Mouse (Mus musculus): ENCODE measurements around the gene Cyp24a1. TPM values are rescaled to one million over a fixed set of nuclear protein-coding genes. Genes with fewer than 3 reads are reported as not detected.

The Cyp24a1 gene
- polyA plus RNA-seq, 1 experiment = not detected

- no peak overlapping the region for H3K4me3 ChIP-seq (replicated peaks; ENCODE audit: extremely low read depth, low read depth, low read length)
- no peaks in the 10 kb centered on the region for H3K4me1 ChIP-seq (ENCODE audit: control insufficient read depth, insufficient read depth, low read length)
- WGBS = 6% methylated on average over 9 of the region's 9 CpGs
- peak; percentile 90 for TF ChIP-seq CTCF (IDR thresholded peaks at IDR 0.05; ENCODE audit: insufficient read depth, low read length)
- TF ChIP-seq POLR2A (IDR thresholded peaks at IDR 0.05; ENCODE audit: borderline replicate concordance, extremely low read depth, low read depth, low read length) = no peak
- DNase-seq = peak; percentile 78
Observed at GRCm38 (mm10) chr2:170450933-170451332, 46.0 kb downstream of the Cyp24a1 start.

- no peak for TF ChIP-seq POLR2A (IDR thresholded peaks at IDR 0.05; ENCODE audit: borderline replicate concordance, extremely low read depth, low read depth, low read length)
- no peak for TF ChIP-seq CTCF (IDR thresholded peaks at IDR 0.05; ENCODE audit: insufficient read depth, low read length)
- no peak for DNase-seq
- no peak overlapping the region for H3K4me3 ChIP-seq (replicated peaks; ENCODE audit: extremely low read depth, low read depth, low read length)
- no peaks in the 10 kb centered on the region for H3K4me1 ChIP-seq (ENCODE audit: control insufficient read depth, insufficient read depth, low read length)
- 69% methylated on average over 10 of the region's 10 CpGs for WGBS
Observed at GRCm38 (mm10) chr2:170447651-170448050, 49.3 kb downstream of the Cyp24a1 start.

GRCm38 (mm10) chr2:170446843-170447383, 50.0 kb downstream of the Cyp24a1 start:
- WGBS = 56% methylated on average over 5 of the region's 5 CpGs
- DNase-seq = no peak
- TF ChIP-seq CTCF (IDR thresholded peaks at IDR 0.05; ENCODE audit: insufficient read depth, low read length) = no peak
- TF ChIP-seq POLR2A (IDR thresholded peaks at IDR 0.05; ENCODE audit: borderline replicate concordance, extremely low read depth, low read depth, low read length) = no peak

GRCm38 (mm10) chr2:170445861-170446260, 51.1 kb downstream of the Cyp24a1 start:
- no peak for TF ChIP-seq POLR2A (IDR thresholded peaks at IDR 0.05; ENCODE audit: borderline replicate concordance, extremely low read depth, low read depth, low read length)
- no peak for TF ChIP-seq CTCF (IDR thresholded peaks at IDR 0.05; ENCODE audit: insufficient read depth, low read length)
- peak; percentile 18 for DNase-seq
- Histone ChIP-seq H3K4me3 (replicated peaks; ENCODE audit: extremely low read depth, low read depth, low read length) (no peak overlapping the region), H3K4me1 (ENCODE audit: control insufficient read depth, insufficient read depth, low read length) (no peaks in the 10 kb centered on the region)
- 40% methylated on average over 5 of the region's 5 CpGs for WGBS

More at GRCm38 (mm10) chr2:170446843-170447383, 50.0 kb downstream of the Cyp24a1 start:
- H3K4me3 ChIP-seq (replicated peaks; ENCODE audit: extremely low read depth, low read depth, low read length) = no peak overlapping the region
- H3K4me1 ChIP-seq (ENCODE audit: control insufficient read depth, insufficient read depth, low read length) = no peaks in the 10 kb centered on the region

- H3K4me3 ChIP-seq (replicated peaks; ENCODE audit: extremely low read depth, low read depth, low read length) = no peak overlapping the region
- no peak for TF ChIP-seq CTCF (IDR thresholded peaks at IDR 0.05; ENCODE audit: insufficient read depth, low read length)
- TF ChIP-seq POLR2A (IDR thresholded peaks at IDR 0.05; ENCODE audit: borderline replicate concordance, extremely low read depth, low read depth, low read length) = no peak
- WGBS = 68% methylated on average over 3 of the region's 3 CpGs
- no peaks in the 10 kb centered on the region for H3K4me1 ChIP-seq (ENCODE audit: control insufficient read depth, insufficient read depth, low read length)
- no peak for DNase-seq
Observed at GRCm38 (mm10) chr2:170442535-170442934, 54.4 kb downstream of the Cyp24a1 start.

GRCm38 (mm10) chr2:170438782-170439181, 58.2 kb downstream of the Cyp24a1 start:
- Histone ChIP-seq H3K4me3 (replicated peaks; ENCODE audit: extremely low read depth, low read depth, low read length) (no peak overlapping the region), H3K4me1 (ENCODE audit: control insufficient read depth, insufficient read depth, low read length) (no peaks in the 10 kb centered on the region)
- TF ChIP-seq POLR2A (IDR thresholded peaks at IDR 0.05; ENCODE audit: borderline replicate concordance, extremely low read depth, low read depth, low read length) (no peak), CTCF (IDR thresholded peaks at IDR 0.05; ENCODE audit: insufficient read depth, low read length) (no peak)
- no peak for DNase-seq
- 39% methylated on average over 13 of the region's 13 CpGs for WGBS

GRCm38 (mm10) chr2:170436204-170436603, 60.7 kb downstream of the Cyp24a1 start:
- no peak for TF ChIP-seq POLR2A (IDR thresholded peaks at IDR 0.05; ENCODE audit: borderline replicate concordance, extremely low read depth, low read depth, low read length)
- no peak for TF ChIP-seq CTCF (IDR thresholded peaks at IDR 0.05; ENCODE audit: insufficient read depth, low read length)
- no peaks in the 10 kb centered on the region for H3K4me1 ChIP-seq (ENCODE audit: control insufficient read depth, insufficient read depth, low read length)
- no peak for DNase-seq
- no peak overlapping the region for H3K4me3 ChIP-seq (replicated peaks; ENCODE audit: extremely low read depth, low read depth, low read length)
- WGBS = 48% methylated on average over 4 of the region's 4 CpGs

Other genes with a start within 250 kb of the Cyp24a1 start
- 2.2 and 3.2 TPM in 2 replicates for gene Bcas1, start 69.3 kb downstream of the Cyp24a1 start, polyA plus RNA-seq (2012; rRNA removed)
- 2.9 and 5.0 TPM in 2 replicates for gene Pfdn4, start 717 bp downstream of the Cyp24a1 start, polyA plus RNA-seq (2012; rRNA removed)
- not detected in 2 replicates for gene 4930470P17Rik, start 104.9 kb upstream of the Cyp24a1 start, polyA plus RNA-seq (2012; rRNA removed)
- gene Dok5, start 234.7 kb upstream of the Cyp24a1 start, polyA plus RNA-seq (2012; rRNA removed) = 0.10 and 0.50 TPM in 2 replicates

All from lung, adult 2 months (tissue).